Mouse (Mus musculus) hindlimb bud, embryonic 11.5 days (tissue): ENCODE measurements around the gene Tsr3.

Experiments
- DNase-seq: peaks from one replicate; pipeline ENCODE4 v3.0.0-alpha.2; 2012; ENCODE audit warnings: low read depth, low spot score; ENCODE audit errors: extremely low spot score

Tsr3 gene

DNA sequence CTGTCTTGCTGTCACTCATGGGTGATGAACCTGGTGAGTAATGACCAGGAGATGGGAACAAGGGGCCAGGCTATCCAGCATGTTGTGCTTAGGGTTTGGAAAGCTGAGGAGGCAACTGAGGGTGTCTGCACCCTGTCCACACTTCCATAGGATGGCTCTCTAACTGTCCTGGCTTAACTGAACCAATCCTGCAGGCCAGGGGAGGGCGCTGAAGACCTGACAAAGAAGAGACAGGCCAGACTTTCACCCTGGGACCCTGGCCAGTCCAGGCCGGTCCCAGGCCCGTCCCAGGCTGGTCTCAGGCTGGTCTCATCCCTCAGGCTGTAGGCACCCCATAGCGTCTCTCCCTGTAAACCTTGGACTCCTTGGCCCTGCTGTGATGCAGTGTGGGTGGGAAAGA, 50.4 kb downstream of the Tsr3 start:
- DNase-seq, result no peak
